Mouse (Mus musculus): Measurements from ENCODE around the gene Rpain. TPM values are rescaled to one million over a fixed set of nuclear protein-coding genes. Genes with fewer than 3 reads are reported as not detected.

Gene Rpain
- polyA plus RNA-seq, 1 experiment from 2014 or later = 75.4 TPM

- Histone ChIP-seq H3K36me3 (ENCODE audit: control insufficient read depth, insufficient read depth) (peaks cover 44% of the 10 kb centered on the region), H3K9me3 (replicated peaks; ENCODE audit: control insufficient read depth, low read length) (no peaks in the 10 kb centered on the region), H3K27ac (ENCODE audit: low read length) (no peak overlapping the region), H3K9ac (ENCODE audit: low read depth, low read length) (no peak overlapping the region; the same call in 1 of the 2 replicates), H3K4me3 (ENCODE audit: low read depth, low read length) (no peak overlapping the region; the same call in 1 of the 2 replicates), H3K4me1 (ENCODE audit: control insufficient read depth, low read depth, low read length) (peaks cover 20% of the 10 kb centered on the region), H3K4me2 (ENCODE audit: low read depth, low read length) (peak overlapping the region; percentile 98), H3K27me3 (ENCODE audit: control insufficient read depth, insufficient read depth, low read depth, low read length) (no peaks in the 10 kb centered on the region)
- no peak for ATAC-seq (ENCODE audit: low read depth)
- WGBS (ENCODE audit: insufficient replicate concordance) = 69% methylated on average over 14 of the region's 14 CpGs
These were observed 10.9 kb downstream of the Rpain start for GRCm38 (mm10) chr11:70980751-70981510.

- WGBS (ENCODE audit: insufficient replicate concordance) = 3% methylated on average over 12 of the region's 12 CpGs
- Histone ChIP-seq H3K9me3 (replicated peaks; ENCODE audit: control insufficient read depth, low read length) (no peaks in the 10 kb centered on the region), H3K4me3 (ENCODE audit: low read depth, low read length) (peak overlapping the region; percentile 93), H3K9ac (ENCODE audit: low read depth, low read length) (peak overlapping the region; percentile 78; the same call in 1 of the 2 replicates), H3K4me1 (ENCODE audit: control insufficient read depth, low read depth, low read length) (peaks cover 20% of the 10 kb centered on the region), H3K27ac (ENCODE audit: low read length) (no peak overlapping the region; the same call in 1 of the 2 replicates), H3K36me3 (ENCODE audit: control insufficient read depth, insufficient read depth) (peaks cover 39% of the 10 kb centered on the region), H3K4me2 (ENCODE audit: low read depth, low read length) (peak overlapping the region; percentile 98), H3K27me3 (ENCODE audit: control insufficient read depth, insufficient read depth, low read depth, low read length) (no peaks in the 10 kb centered on the region)
- no peak for ATAC-seq (ENCODE audit: low read depth)
These were observed 12.0 kb downstream of the Rpain start for GRCm38 (mm10) chr11:70982030-70982429.

GRCm38 (mm10) chr11:70982557-70983228 lies 12.7 kb downstream of the Rpain start, which contains the start of gene C1qbp:
TSS of gene C1qbp (minus strand) at chr11:70983026.
- Histone ChIP-seq H3K4me3 (ENCODE audit: low read depth, low read length) (peak within 1 kb of the TSS; percentile 93), H3K9ac (ENCODE audit: low read depth, low read length) (peak within 1 kb of the TSS; percentile 78), H3K27me3 (ENCODE audit: control insufficient read depth, insufficient read depth, low read depth, low read length) (no peaks in the 10 kb centered on the region), H3K27ac (ENCODE audit: low read length) (peak within 1 kb of the TSS; percentile 60), H3K4me2 (ENCODE audit: low read depth, low read length) (peak within 1 kb of the TSS; percentile 98), H3K9me3 (replicated peaks; ENCODE audit: control insufficient read depth, low read length) (no peaks in the 10 kb centered on the region), H3K4me1 (ENCODE audit: control insufficient read depth, low read depth, low read length) (peaks cover 20% of the 10 kb centered on the region), H3K36me3 (ENCODE audit: control insufficient read depth, insufficient read depth) (peaks cover 35% of the 10 kb centered on the region)
- WGBS (ENCODE audit: insufficient replicate concordance) = under 1% methylated on average over 61 of the region's 64 CpGs
- peak; percentile 97 for ATAC-seq (ENCODE audit: low read depth)

GRCm38 (mm10) chr11:71001167-71001566 lies 31.2 kb downstream of the Rpain start:
- peaks cover 16% of the 10 kb centered on the region for H3K4me1 ChIP-seq (ENCODE audit: control insufficient read depth, low read depth, low read length)
- 71% methylated on average over 4 of the region's 4 CpGs for WGBS (ENCODE audit: insufficient replicate concordance)
- no peak overlapping the region for H3K27ac ChIP-seq (ENCODE audit: low read length)
- ATAC-seq (ENCODE audit: low read depth) = no peak
- no peaks in the 10 kb centered on the region for H3K27me3 ChIP-seq (ENCODE audit: control insufficient read depth, insufficient read depth, low read depth, low read length)
- H3K4me2 ChIP-seq (ENCODE audit: low read depth, low read length) = no peak overlapping the region
- no peak overlapping the region for H3K9ac ChIP-seq (ENCODE audit: low read depth, low read length)
- no peaks in the 10 kb centered on the region for H3K9me3 ChIP-seq (replicated peaks; ENCODE audit: control insufficient read depth, low read length)
- H3K4me3 ChIP-seq (ENCODE audit: low read depth, low read length) = no peak overlapping the region
- H3K36me3 ChIP-seq (ENCODE audit: control insufficient read depth, insufficient read depth) = peaks cover 7% of the 10 kb centered on the region

- H3K4me2 ChIP-seq (ENCODE audit: low read depth, low read length) = peak overlapping the region; percentile 94
- H3K9me3 ChIP-seq (replicated peaks; ENCODE audit: control insufficient read depth, low read length) = no peaks in the 10 kb centered on the region
- H3K27me3 ChIP-seq (ENCODE audit: control insufficient read depth, insufficient read depth, low read depth, low read length) = no peaks in the 10 kb centered on the region
- peak overlapping the region; percentile 97 for H3K4me3 ChIP-seq (ENCODE audit: low read depth, low read length)
- peaks cover 16% of the 10 kb centered on the region for H3K4me1 ChIP-seq (ENCODE audit: control insufficient read depth, low read depth, low read length)
- under 1% methylated on average over 49 of the region's 49 CpGs for WGBS (ENCODE audit: insufficient replicate concordance)
- peak overlapping the region; percentile 85 for H3K9ac ChIP-seq (ENCODE audit: low read depth, low read length)
- H3K27ac ChIP-seq (ENCODE audit: low read length) = peak overlapping the region; percentile 85
- H3K36me3 ChIP-seq (ENCODE audit: control insufficient read depth, insufficient read depth) = peaks cover 9% of the 10 kb centered on the region
- peak; percentile 71 for ATAC-seq (ENCODE audit: low read depth)
These were observed 33.8 kb downstream of the Rpain start for GRCm38 (mm10) chr11:71003611-71004315.

GRCm38 (mm10) chr11:71004316-71004773 lies 34.3 kb downstream of the Rpain start, which contains the start of gene Dhx33:
TSS of gene Dhx33 (minus strand) at chr11:71004437.
- peaks cover 12% of the 10 kb centered on the region for H3K36me3 ChIP-seq (ENCODE audit: control insufficient read depth, insufficient read depth)
- under 1% methylated on average over 35 of the region's 35 CpGs for WGBS (ENCODE audit: insufficient replicate concordance)
- H3K9ac ChIP-seq (ENCODE audit: low read depth, low read length) = peak within 1 kb of the TSS; percentile 85
- no peaks in the 10 kb centered on the region for H3K9me3 ChIP-seq (replicated peaks; ENCODE audit: control insufficient read depth, low read length)
- peak within 1 kb of the TSS; percentile 94 for H3K4me2 ChIP-seq (ENCODE audit: low read depth, low read length)
- peak within 1 kb of the TSS; percentile 85 for H3K27ac ChIP-seq (ENCODE audit: low read length)
- peaks cover 16% of the 10 kb centered on the region for H3K4me1 ChIP-seq (ENCODE audit: control insufficient read depth, low read depth, low read length)
- no peaks in the 10 kb centered on the region for H3K27me3 ChIP-seq (ENCODE audit: control insufficient read depth, insufficient read depth, low read depth, low read length)
- peak within 1 kb of the TSS; percentile 97 for H3K4me3 ChIP-seq (ENCODE audit: low read depth, low read length)
- peak; percentile 94 for ATAC-seq (ENCODE audit: low read depth)

GRCm38 (mm10) chr11:71005046-71005445 lies 35.0 kb downstream of the Rpain start:
- Histone ChIP-seq H3K27ac (ENCODE audit: low read length) (no peak overlapping the region), H3K36me3 (ENCODE audit: control insufficient read depth, insufficient read depth) (peaks cover 13% of the 10 kb centered on the region), H3K4me3 (ENCODE audit: low read depth, low read length) (peak overlapping the region; percentile 14), H3K9ac (ENCODE audit: low read depth, low read length) (no peak overlapping the region), H3K27me3 (ENCODE audit: control insufficient read depth, insufficient read depth, low read depth, low read length) (no peaks in the 10 kb centered on the region), H3K4me2 (ENCODE audit: low read depth, low read length) (peak overlapping the region; percentile 94), H3K9me3 (replicated peaks; ENCODE audit: control insufficient read depth, low read length) (no peaks in the 10 kb centered on the region), H3K4me1 (ENCODE audit: control insufficient read depth, low read depth, low read length) (peaks cover 16% of the 10 kb centered on the region)
- WGBS (ENCODE audit: insufficient replicate concordance) = 43% methylated on average over 5 of the region's 5 CpGs
- ATAC-seq (ENCODE audit: low read depth) = no peak

GRCm38 (mm10) chr11:71007026-71007425 lies 37.0 kb downstream of the Rpain start:
- WGBS (ENCODE audit: insufficient replicate concordance) = 84% methylated on average over 6 of the region's 6 CpGs
- H3K9me3 ChIP-seq (replicated peaks; ENCODE audit: control insufficient read depth, low read length) = no peaks in the 10 kb centered on the region
- H3K9ac ChIP-seq (ENCODE audit: low read depth, low read length) = no peak overlapping the region
- ATAC-seq (ENCODE audit: low read depth) = no peak
- H3K4me2 ChIP-seq (ENCODE audit: low read depth, low read length) = no peak overlapping the region
- no peak overlapping the region for H3K27ac ChIP-seq (ENCODE audit: low read length)
- H3K4me3 ChIP-seq (ENCODE audit: low read depth, low read length) = no peak overlapping the region
- H3K4me1 ChIP-seq (ENCODE audit: control insufficient read depth, low read depth, low read length) = peaks cover 16% of the 10 kb centered on the region
- peaks cover 26% of the 10 kb centered on the region for H3K36me3 ChIP-seq (ENCODE audit: control insufficient read depth, insufficient read depth)
- no peaks in the 10 kb centered on the region for H3K27me3 ChIP-seq (ENCODE audit: control insufficient read depth, insufficient read depth, low read depth, low read length)
